Mouse (Mus musculus) embryo, embryonic 9.5 days (tissue): Measurements from ENCODE around the gene Aff4.
A peak's percentile ranks its signal among the peaks of the same experiment; 100 is the strongest.
"Not testable (repeated sequence)": the region's sequence is repeated elsewhere in the genome, so short reads cannot be mapped to it uniquely, and the experiment has no call there.

Experiments
- DNase-seq: peaks from one replicate; pipeline ENCODE4 v3.0.0-alpha.2; 2017; ENCODE audit errors: extremely low spot score

The Aff4 gene

GRCm38 (mm10) chr11:53337684-53338083, 12.9 kb upstream of the Aff4 start:
- DNase-seq, result no peak

- not testable (repeated sequence) for DNase-seq
Measured at GRCm38 (mm10) chr11:53341019-53341418, 9.6 kb upstream of the Aff4 start.

- no peak for DNase-seq
Measured at GRCm38 (mm10) chr11:53342711-53343110, 7.9 kb upstream of the Aff4 start.

- peak; percentile 7 for DNase-seq
Measured at GRCm38 (mm10) chr11:53345328-53345727, 5.3 kb upstream of the Aff4 start.

GRCm38 (mm10) chr11:53345738-53346137, 4.9 kb upstream of the Aff4 start:
- DNase-seq, result peak; percentile 9

GRCm38 (mm10) chr11:53351224-53351942, 750 bp downstream of the Aff4 start:
- peak; percentile 83 for DNase-seq

- DNase-seq, result no peak
Measured at GRCm38 (mm10) chr11:53351943-53352590, 1.4 kb downstream of the Aff4 start.

GRCm38 (mm10) chr11:53358504-53359155, 8.0 kb downstream of the Aff4 start:
- DNase-seq, result no peak

- DNase-seq, result no peak
Measured at GRCm38 (mm10) chr11:53367032-53367431, 16.4 kb downstream of the Aff4 start.

GRCm38 (mm10) chr11:53378918-53379317, 28.3 kb downstream of the Aff4 start:
- DNase-seq, result no peak

- DNase-seq, result no peak
Measured at GRCm38 (mm10) chr11:53383758-53384428, 33.3 kb downstream of the Aff4 start.

GRCm38 (mm10) chr11:53393856-53394255, 43.2 kb downstream of the Aff4 start:
- DNase-seq, result no peak

- no peak for DNase-seq
Measured at GRCm38 (mm10) chr11:53403638-53404037, 53.0 kb downstream of the Aff4 start.

- no peak for DNase-seq
Measured at GRCm38 (mm10) chr11:53411738-53412137, 61.1 kb downstream of the Aff4 start.

GRCm38 (mm10) chr11:53413871-53414270, 63.2 kb downstream of the Aff4 start:
- no peak for DNase-seq

GRCm38 (mm10) chr11:53418048-53418447, 67.4 kb downstream of the Aff4 start:
- no peak for DNase-seq

- no peak for DNase-seq
Measured at GRCm38 (mm10) chr11:53423036-53423435, 72.4 kb downstream of the Aff4 start, which contains the start of gene Leap2. Gene Leap2, minus strand, starts transcription at chr11:53423170.

- no peak for DNase-seq
Measured at GRCm38 (mm10) chr11:53424826-53425225, 74.2 kb downstream of the Aff4 start.

- DNase-seq, result no peak
Measured at GRCm38 (mm10) chr11:53425251-53425650, 74.6 kb downstream of the Aff4 start.

- no peak for DNase-seq
Measured at GRCm38 (mm10) chr11:53425711-53426255, 75.2 kb downstream of the Aff4 start.

GRCm38 (mm10) chr11:53426914-53427313, 76.3 kb downstream of the Aff4 start:
- DNase-seq, result not testable (repeated sequence)
